Mouse (Mus musculus) liver, embryonic 15.5 days (tissue): Measurements from ENCODE around the gene Arrdc5. TPM values are rescaled to one million over a fixed set of nuclear protein-coding genes. Genes with fewer than 3 reads are reported as not detected.
"Not testable (repeated sequence)": the region's sequence is repeated elsewhere in the genome, so short reads cannot be mapped to it uniquely, and the experiment has no call there.

Experiments used
- ATAC-seq: fragments of 200-750 bp; cut with Nextera tagmentation; 2 replicates; pipeline ENCODE4 v1.8.0; 2017; ENCODE audit warnings: moderate number of reproducible peaks, mild to moderate bottlenecking, moderate library complexity; ENCODE audit not compliant: insufficient read depth
- H3K27ac ChIP-seq: fragments of 300-500 bp; sonication (generic); replicated peaks from 2 replicates; pipeline ENCODE4 v1.5.1; 2015; ENCODE audit warnings: mild to moderate bottlenecking, inconsistent platforms
- H3K27me3 ChIP-seq: fragments of 300-500 bp; sonication (generic); 2 replicates; pipeline ENCODE4 v1.6.1; 2015; ENCODE audit warnings: mild to moderate bottlenecking, inconsistent platforms
- H3K36me3 ChIP-seq: fragments of 300-500 bp; sonication (generic); replicated peaks from 2 replicates; pipeline ENCODE4 v1.6.1; 2015; ENCODE audit warnings: moderate library complexity, mild to moderate bottlenecking, inconsistent platforms
- H3K4me1 ChIP-seq: fragments of 300-500 bp; sonication (generic); replicated peaks from 2 replicates; pipeline ENCODE4 v1.6.1; 2015; ENCODE audit warnings: inconsistent platforms
- H3K4me2 ChIP-seq: fragments of 300-500 bp; sonication (generic); 2 replicates; pipeline ENCODE4 v1.6.1; 2015; ENCODE audit warnings: moderate library complexity, mild to moderate bottlenecking, inconsistent platforms
- H3K4me3 ChIP-seq: fragments of 300-500 bp; sonication (generic); replicated peaks from 2 replicates; pipeline ENCODE4 v1.5.1; 2015; ENCODE audit warnings: mild to moderate bottlenecking, inconsistent platforms
- H3K9ac ChIP-seq: fragments of 300-500 bp; sonication (generic); 2 replicates; pipeline ENCODE4 v1.6.1; 2015; ENCODE audit warnings: moderate library complexity, mild to moderate bottlenecking, inconsistent platforms
- H3K9me3 ChIP-seq: fragments of 300-500 bp; sonication (generic); replicated peaks from 2 replicates; pipeline ENCODE4 v1.6.1; 2016; ENCODE audit warnings: inconsistent platforms
- WGBS: fragments of 180-500 bp; shearing (Covaris S2); methylation state at CpG from one replicate; pipeline ENCODE4 v1.1.7; 2015; ENCODE audit warnings: mixed read lengths; ENCODE audit not compliant: insufficient replicate concordance; 5-methylcytosine and 5-hydroxymethylcytosine counted together
- polyA plus RNA-seq: library from polyadenylated mRNA; unstranded; fragments of >200 nt; fragmentation: Nextera tagmentation; extraction: Ambion mirVana; gene quantifications from 2 replicates; pipeline ENCODE4 v1.2.1, GENCODE M21; 2015

The Arrdc5 gene
- polyA plus RNA-seq, 1 experiment from 2014 or later, result not detected

- 71% methylated on average over 4 of the region's 4 CpGs for WGBS
- no peaks in the 10 kb centered on the region for H3K9me3 ChIP-seq
- H3K27me3 ChIP-seq, result no peaks in the 10 kb centered on the region
- peaks cover 36% of the 10 kb centered on the region for H3K36me3 ChIP-seq
- no peak overlapping the region for H3K4me2 ChIP-seq
- H3K4me3 ChIP-seq, result no peak overlapping the region
- H3K9ac ChIP-seq, result no peak overlapping the region
- peaks cover 49% of the 10 kb centered on the region for H3K4me1 ChIP-seq
- no peak for ATAC-seq
- H3K27ac ChIP-seq, result 0 out of 2 replicates have a peak overlapping the region, but pooled peaks have one; percentile 45
Measured at GRCm38 (mm10) chr17:56265011-56265410, 35.1 kb downstream of the Arrdc5 start.

- H3K4me2 ChIP-seq, result no peak overlapping the region
- peaks cover 49% of the 10 kb centered on the region for H3K4me1 ChIP-seq
- no peak overlapping the region for H3K4me3 ChIP-seq
- peaks cover 43% of the 10 kb centered on the region for H3K36me3 ChIP-seq
- H3K27ac ChIP-seq, result no peak overlapping the region
- H3K9me3 ChIP-seq, result no peaks in the 10 kb centered on the region
- H3K27me3 ChIP-seq, result no peaks in the 10 kb centered on the region
- WGBS, result 18% methylated on average over 8 of the region's 8 CpGs
- H3K9ac ChIP-seq, result no peak overlapping the region
- ATAC-seq, result peak; percentile 37; the same call in 1 of the 2 replicates
Measured at GRCm38 (mm10) chr17:56264020-56264419, 36.1 kb downstream of the Arrdc5 start.

- Histone ChIP-seq H3K9me3 (no peaks in the 10 kb centered on the region), H3K4me3 (no peak overlapping the region), H3K4me2 (no peak overlapping the region), H3K27me3 (no peaks in the 10 kb centered on the region), H3K36me3 (peaks cover 55% of the 10 kb centered on the region), H3K9ac (no peak overlapping the region), H3K27ac (no peak overlapping the region), H3K4me1 (peaks cover 59% of the 10 kb centered on the region)
- 60% methylated on average over 3 of the region's 3 CpGs for WGBS
- no peak for ATAC-seq
Measured at GRCm38 (mm10) chr17:56262645-56263094, 37.4 kb downstream of the Arrdc5 start.

- WGBS, result 59% methylated on average over 3 of the region's 3 CpGs
- no peak for ATAC-seq
- Histone ChIP-seq H3K4me3 (no peak overlapping the region), H3K4me2 (no peak overlapping the region), H3K27ac (no peak overlapping the region), H3K4me1 (peaks cover 61% of the 10 kb centered on the region), H3K27me3 (no peaks in the 10 kb centered on the region), H3K9ac (no peak overlapping the region), H3K36me3 (peaks cover 56% of the 10 kb centered on the region), H3K9me3 (no peaks in the 10 kb centered on the region)
Measured at GRCm38 (mm10) chr17:56261166-56261565, 38.9 kb downstream of the Arrdc5 start.

GRCm38 (mm10) chr17:56259301-56260037, 40.6 kb downstream of the Arrdc5 start:
- Histone ChIP-seq H3K27me3 (no peaks in the 10 kb centered on the region), H3K9me3 (no peaks in the 10 kb centered on the region), H3K36me3 (peaks cover 56% of the 10 kb centered on the region), H3K27ac (no peak overlapping the region), H3K9ac (no peak overlapping the region), H3K4me3 (no peak overlapping the region), H3K4me1 (peaks cover 61% of the 10 kb centered on the region), H3K4me2 (peak overlapping the region; percentile 96)
- WGBS, result 72% methylated on average over 10 of the region's 10 CpGs
- ATAC-seq, result no peak

GRCm38 (mm10) chr17:56258812-56259211, 41.3 kb downstream of the Arrdc5 start:
- not testable (repeated sequence) for H3K27ac ChIP-seq, H3K9ac ChIP-seq, ATAC-seq, H3K27me3 ChIP-seq, H3K9me3 ChIP-seq
- Histone ChIP-seq H3K36me3 (peaks cover 56% of the 10 kb centered on the region), H3K4me1 (peaks cover 57% of the 10 kb centered on the region), H3K4me3 (0 out of 2 replicates have a peak overlapping the region, but pooled peaks have one; percentile 5), H3K4me2 (peak overlapping the region; percentile 96)
- 56% methylated on average over 2 of the region's 2 CpGs for WGBS

- 83% methylated on average over 19 of the region's 19 CpGs for WGBS
- H3K27me3 ChIP-seq, H3K9ac ChIP-seq, ATAC-seq, H3K9me3 ChIP-seq, H3K27ac ChIP-seq: not testable (repeated sequence)
- Histone ChIP-seq H3K36me3 (peaks cover 56% of the 10 kb centered on the region), H3K4me2 (peak overlapping the region; percentile 96), H3K4me3 (peak overlapping the region; percentile 74), H3K4me1 (peaks cover 56% of the 10 kb centered on the region)
Measured at GRCm38 (mm10) chr17:56258269-56258668, 41.8 kb downstream of the Arrdc5 start.

- Histone ChIP-seq H3K9ac (peak overlapping the region; percentile 71), H3K27ac (peak overlapping the region; percentile 82), H3K4me1 (peaks cover 52% of the 10 kb centered on the region), H3K27me3 (no peaks in the 10 kb centered on the region), H3K36me3 (peaks cover 47% of the 10 kb centered on the region), H3K9me3 (no peaks in the 10 kb centered on the region), H3K4me3 (peak overlapping the region; percentile 74), H3K4me2 (peak overlapping the region; percentile 96)
- WGBS, result 5% methylated on average over 58 of the region's 58 CpGs
- no peak for ATAC-seq
Measured at GRCm38 (mm10) chr17:56257181-56257894, 42.7 kb downstream of the Arrdc5 start.

GRCm38 (mm10) chr17:56256239-56256881, 43.7 kb downstream of the Arrdc5 start, which contains the start of gene Fem1a:
Gene Fem1a, plus strand, starts transcription at chr17:56256810.
- Histone ChIP-seq H3K4me3 (peak within 1 kb of the TSS; percentile 74), H3K4me1 (peaks cover 52% of the 10 kb centered on the region), H3K9me3 (no peaks in the 10 kb centered on the region), H3K27ac (peak within 1 kb of the TSS; percentile 95), H3K4me2 (peak within 1 kb of the TSS; percentile 96), H3K36me3 (peaks cover 37% of the 10 kb centered on the region), H3K27me3 (no peaks in the 10 kb centered on the region), H3K9ac (peak within 1 kb of the TSS; percentile 71)
- under 1% methylated on average over 28 of the region's 28 CpGs for WGBS
- peak; percentile 92 for ATAC-seq

- Histone ChIP-seq H3K36me3 (peaks cover 32% of the 10 kb centered on the region), H3K4me3 (peak overlapping the region; percentile 74), H3K4me2 (peak overlapping the region; percentile 96), H3K27ac (peak overlapping the region; percentile 95), H3K9me3 (no peaks in the 10 kb centered on the region), H3K9ac (peak overlapping the region; percentile 71), H3K4me1 (peaks cover 51% of the 10 kb centered on the region), H3K27me3 (no peaks in the 10 kb centered on the region)
- peak; percentile 88 for ATAC-seq
- under 1% methylated on average over 32 of the region's 32 CpGs for WGBS
Measured at GRCm38 (mm10) chr17:56255863-56256238, 44.2 kb downstream of the Arrdc5 start.

GRCm38 (mm10) chr17:56255429-56255828, 44.7 kb downstream of the Arrdc5 start:
- Histone ChIP-seq H3K27me3 (no peaks in the 10 kb centered on the region), H3K9ac (no peak overlapping the region), H3K9me3 (no peaks in the 10 kb centered on the region), H3K4me2 (peak overlapping the region; percentile 96), H3K27ac (peak overlapping the region; percentile 55), H3K36me3 (peaks cover 28% of the 10 kb centered on the region), H3K4me1 (peaks cover 47% of the 10 kb centered on the region), H3K4me3 (peak overlapping the region; percentile 74; the same call in 1 of the 2 replicates)
- no peak for ATAC-seq
- 16% methylated on average over 9 of the region's 9 CpGs for WGBS
